Mouse (Mus musculus) Muller cell, postnatal 12 days (primary cell): ENCODE measurements at regions not wholly inside any gene's neighbourhood (a gene's known extent, or its start where the extent isn't known, plus 50 kb on each side); places are given as distances from the start of the nearest gene placed in this dataset.

Source experiments
- DNase-seq: peaks from one replicate; pipeline ENCODE4 v3.0.0-alpha.2; 2015; ENCODE audit errors: inconsistent ontology term

DNA sequence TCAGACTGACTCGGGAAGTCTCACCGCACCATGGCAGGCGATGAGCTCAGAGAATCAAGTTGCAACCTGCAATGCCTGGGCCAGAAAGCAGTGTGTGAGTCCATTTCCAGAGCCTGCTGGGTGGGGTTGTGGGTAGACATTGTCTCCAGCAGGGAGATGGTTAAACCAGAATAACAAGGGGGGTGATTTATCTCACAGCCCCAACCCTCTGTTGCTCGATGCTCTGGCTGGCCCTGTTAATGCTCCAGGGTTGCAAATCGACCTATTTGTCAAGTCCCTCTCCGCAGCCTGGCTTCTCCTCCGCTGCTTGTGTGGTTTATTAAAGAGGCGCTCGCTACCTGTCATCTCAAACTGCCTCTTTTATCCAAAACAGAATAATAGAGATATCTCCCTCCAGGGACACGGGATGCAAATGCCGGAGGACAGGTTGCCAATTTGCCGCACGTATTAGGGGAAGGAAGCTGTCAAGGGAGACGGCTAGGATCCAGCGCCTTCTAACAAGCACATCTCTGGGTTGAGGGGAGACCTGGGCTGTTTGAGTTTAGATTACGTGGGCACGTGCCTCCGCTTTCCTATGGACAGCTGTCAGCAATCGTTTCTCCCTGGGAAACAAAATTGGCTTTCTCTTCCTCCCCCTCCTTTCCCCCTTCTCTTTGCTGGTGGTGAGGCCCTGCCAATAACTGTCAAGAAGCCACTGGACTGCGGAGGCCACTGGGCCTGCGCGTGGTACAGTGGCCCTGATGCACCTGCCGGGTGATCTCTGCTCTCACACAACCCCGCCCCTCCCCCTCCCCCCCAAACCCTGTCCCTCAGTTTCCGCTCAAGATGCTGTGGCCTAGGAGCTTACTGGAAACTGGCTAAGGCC lies 57.4 kb upstream of the Pitx1 start:
- no peak for DNase-seq

DNA sequence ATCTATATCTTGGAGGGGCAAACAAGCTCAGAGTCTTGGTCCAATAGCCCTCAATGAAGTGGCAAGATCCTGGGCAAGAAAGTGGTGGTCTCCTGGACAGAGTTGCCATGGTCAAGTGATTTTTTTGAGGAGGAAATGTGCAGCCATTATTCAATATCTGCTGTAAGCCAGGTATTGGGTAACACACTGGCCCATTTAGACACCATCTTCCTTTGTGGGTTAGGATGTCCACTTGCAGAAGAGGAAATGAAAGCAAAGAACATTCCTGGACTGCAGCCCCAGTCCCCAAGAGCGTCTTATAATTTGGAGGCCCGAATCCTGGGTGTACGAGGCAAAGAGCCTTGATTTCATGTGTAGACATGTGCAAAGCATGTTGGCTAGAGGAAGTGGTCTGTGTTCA lies 56.3 kb upstream of the Pitx1 start:
- no peak for DNase-seq

DNA sequence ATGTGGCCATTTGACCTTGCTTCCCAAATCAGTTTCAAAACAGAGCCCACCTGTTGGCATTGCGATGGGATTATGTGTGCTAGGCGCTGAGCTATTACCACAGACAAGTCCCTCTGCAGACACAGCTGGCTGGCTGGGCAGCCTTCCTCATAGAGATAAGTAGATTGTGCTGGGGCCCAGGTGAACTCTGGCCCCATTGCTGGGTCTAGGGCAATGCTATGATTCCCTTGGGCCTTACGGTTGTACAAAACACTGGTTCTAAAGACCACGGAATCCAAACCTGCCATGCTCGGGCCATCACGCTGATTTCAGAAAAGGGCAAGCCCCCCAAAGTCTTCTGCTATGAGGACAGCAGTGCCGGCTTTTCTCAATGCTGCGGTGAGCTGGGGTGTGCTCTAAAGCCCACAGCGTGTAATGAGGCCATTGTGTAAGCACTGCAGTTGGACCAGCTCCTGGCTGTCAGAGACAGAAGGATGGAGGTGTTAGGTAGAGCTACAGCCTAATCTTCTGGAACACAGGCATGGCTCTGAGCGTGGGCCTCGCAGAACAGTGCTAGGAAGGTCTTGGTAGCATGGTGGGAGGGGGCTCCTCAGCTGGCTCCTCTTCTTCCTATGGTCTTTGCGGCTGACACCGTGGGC lies 51.2 kb upstream of the Pitx1 start:
- no peak for DNase-seq
